Mouse (Mus musculus) lung, embryonic 15.5 days (tissue): ENCODE measurements around the gene A430033K04Rik. TPM values are rescaled to one million over a fixed set of nuclear protein-coding genes. Genes with fewer than 3 reads are reported as not detected.
A peak's percentile ranks its signal among the peaks of the same experiment; 100 is the strongest.

Source experiments
- ATAC-seq: fragments of 200-750 bp; cut with Nextera tagmentation; 2 replicates; pipeline ENCODE4 v1.8.0; 2017; ENCODE audit warnings: moderate number of reproducible peaks, borderline replicate concordance; ENCODE audit not compliant: low FRiP score, low TSS enrichment; ENCODE audit errors: extremely low read depth
- H3K27ac ChIP-seq: fragments of 300-500 bp; sonication (generic); 2 replicates; pipeline ENCODE4 v1.5.1; 2015; ENCODE audit warnings: moderate library complexity, mild to moderate bottlenecking, inconsistent platforms
- H3K27me3 ChIP-seq: fragments of 300-500 bp; sonication (generic); 2 replicates; pipeline ENCODE4 v1.6.1; 2015; ENCODE audit warnings: inconsistent platforms
- H3K36me3 ChIP-seq: fragments of 300-500 bp; sonication (generic); 2 replicates; pipeline ENCODE4 v1.6.1; 2015; ENCODE audit warnings: inconsistent platforms
- H3K4me1 ChIP-seq: fragments of 300-500 bp; sonication (generic); 2 replicates; pipeline ENCODE4 v1.6.1; 2015; ENCODE audit warnings: inconsistent platforms
- H3K4me2 ChIP-seq: fragments of 300-500 bp; sonication (generic); 2 replicates; pipeline ENCODE4 v1.6.1; 2015; ENCODE audit warnings: inconsistent platforms, mild to moderate bottlenecking, moderate library complexity
- H3K4me3 ChIP-seq: fragments of 300-500 bp; sonication (generic); 2 replicates; pipeline ENCODE4 v1.5.1; 2015; ENCODE audit warnings: mild to moderate bottlenecking, inconsistent platforms
- H3K9ac ChIP-seq: fragments of 300-500 bp; sonication (generic); 2 replicates; pipeline ENCODE4 v1.6.1; 2015; ENCODE audit warnings: inconsistent platforms
- H3K9me3 ChIP-seq: fragments of 300-500 bp; sonication (generic); 2 replicates; pipeline ENCODE4 v1.6.1; 2016; ENCODE audit warnings: inconsistent platforms
- WGBS: fragments of 180-500 bp; shearing (Covaris S2); methylation state at CpG from one replicate; pipeline ENCODE4 v1.1.7; 2015; 5-methylcytosine and 5-hydroxymethylcytosine counted together
- polyA plus RNA-seq: library from polyadenylated mRNA; unstranded; fragments of >200 nt; fragmentation: Nextera tagmentation; extraction: Ambion mirVana; gene quantifications from 2 replicates; pipeline ENCODE4 v1.2.1, GENCODE M21; 2015

A430033K04Rik gene
- 14.5 and 15.7 TPM in 2 replicates for polyA plus RNA-seq

DNA sequence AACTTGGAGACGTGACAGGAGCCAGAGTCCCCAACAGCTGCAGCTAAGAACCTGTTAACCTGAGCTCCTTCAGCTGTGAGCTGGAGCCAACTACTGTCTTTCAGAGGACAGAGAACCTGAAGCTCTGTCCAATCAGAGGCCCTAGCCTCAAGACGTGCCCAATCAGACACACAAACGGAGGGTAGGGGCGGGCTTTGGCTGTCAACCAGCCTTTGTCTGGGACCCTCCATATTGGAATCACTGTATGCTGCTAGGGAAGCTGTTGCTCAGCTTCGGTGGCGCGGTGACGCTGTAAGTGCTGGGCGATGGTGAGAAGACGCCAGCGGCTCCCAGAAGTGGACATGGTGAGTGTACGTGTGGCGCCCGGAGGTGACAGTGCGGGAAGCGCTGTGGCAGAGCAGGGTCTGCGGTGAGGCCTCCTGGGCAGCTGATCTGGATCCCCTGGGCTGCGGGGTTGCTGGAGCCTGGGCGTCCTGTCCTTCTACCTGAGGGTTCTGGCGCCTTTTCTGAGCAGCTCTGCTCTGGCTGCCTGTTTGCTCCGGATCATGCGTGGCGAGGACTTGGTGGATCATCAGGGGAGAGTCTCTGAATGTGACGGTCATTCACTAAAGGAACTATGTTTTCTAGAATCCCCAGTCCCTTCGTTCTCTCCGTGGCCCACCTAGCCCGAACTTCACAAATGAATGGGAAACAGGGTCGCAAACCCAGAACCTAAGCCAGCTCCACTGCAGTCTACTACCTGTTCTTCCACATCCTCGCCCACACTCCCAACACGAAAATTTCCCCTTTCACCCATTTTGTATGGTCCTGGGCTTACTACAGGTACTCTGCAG, at the start of gene A430033K04Rik:
A430033K04Rik (plus strand) TSS at position 215 of the 833 bp plus-strand sequence.
- peak; percentile 91 for ATAC-seq
- Histone ChIP-seq H3K27ac (peak within 1 kb of the TSS; percentile 78), H3K36me3 (peaks cover 6% of the 10 kb centered on the region), H3K4me3 (peak within 1 kb of the TSS; percentile 69), H3K4me2 (peak within 1 kb of the TSS; percentile 66), H3K4me1 (peaks cover 22% of the 10 kb centered on the region), H3K9ac (peak within 1 kb of the TSS; percentile 81), H3K9me3 (no peaks in the 10 kb centered on the region), H3K27me3 (no peaks in the 10 kb centered on the region)
- under 1% methylated on average over 30 of the region's 30 CpGs for WGBS

DNA sequence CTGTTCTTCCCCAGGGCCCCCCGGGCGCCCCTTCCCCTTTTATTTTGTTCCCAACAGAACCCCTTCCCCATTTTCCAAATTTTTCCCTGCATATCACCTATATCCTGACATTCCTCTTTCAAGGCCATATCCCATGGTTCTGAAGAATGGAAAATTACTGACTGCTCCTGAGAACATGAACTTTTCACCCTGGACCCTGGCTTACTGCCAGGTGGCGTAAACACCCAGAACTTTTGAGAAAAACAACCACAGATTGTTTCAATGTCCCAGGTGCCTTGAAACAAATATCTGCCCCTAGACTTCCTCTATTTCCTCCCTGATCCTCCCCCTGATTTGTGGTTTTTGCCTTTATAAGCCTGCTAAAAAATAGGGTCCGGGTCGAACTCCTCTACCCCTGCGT, 35.3 kb upstream of the A430033K04Rik start:
- H3K27me3 ChIP-seq: no peaks in the 10 kb centered on the region
- 0 out of 2 replicates have a peak, but pooled peaks cover 3% of the 10 kb centered on the region for H3K9me3 ChIP-seq
- H3K36me3 ChIP-seq: no peaks in the 10 kb centered on the region
- no peak overlapping the region for H3K4me2 ChIP-seq
- H3K9ac ChIP-seq: no peak overlapping the region
- H3K4me1 ChIP-seq: no peaks in the 10 kb centered on the region
- H3K27ac ChIP-seq: no peak overlapping the region
- H3K4me3 ChIP-seq: no peak overlapping the region
- WGBS: 86% methylated on average over 6 of the region's 6 CpGs
- no peak for ATAC-seq

DNA sequence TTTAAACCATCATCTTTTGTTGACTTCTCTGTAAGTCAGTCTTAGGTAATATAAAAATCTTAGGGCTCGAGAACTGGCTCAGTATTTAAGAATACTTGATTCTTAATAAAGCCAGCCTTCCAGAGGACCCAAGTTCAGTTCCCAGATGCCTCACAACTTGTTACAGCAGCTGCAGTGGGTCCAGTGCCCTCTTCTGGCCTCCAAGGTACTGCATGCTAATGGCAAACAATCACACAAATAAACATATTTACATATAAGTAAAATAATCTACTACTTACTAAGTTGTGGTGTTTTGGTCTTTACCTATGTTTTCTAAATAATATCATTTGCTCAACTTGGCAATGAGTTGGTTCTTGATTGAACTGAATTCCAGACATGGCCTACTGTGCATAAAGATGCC, 4.3 kb upstream of the A430033K04Rik start:
- peaks cover 50% of the 10 kb centered on the region for H3K36me3 ChIP-seq
- peak overlapping the region; percentile 46 for H3K4me2 ChIP-seq
- H3K27me3 ChIP-seq: no peaks in the 10 kb centered on the region
- peaks cover 6% of the 10 kb centered on the region; the same call in 1 of the 2 replicates for H3K4me1 ChIP-seq
- no peak for ATAC-seq
- 90% methylated on average over 1 of the region's 1 CpGs for WGBS
- H3K27ac ChIP-seq: no peak overlapping the region
- H3K4me3 ChIP-seq: peak overlapping the region; percentile 76
- H3K9me3 ChIP-seq: peaks cover 20% of the 10 kb centered on the region; the same call in 1 of the 2 replicates
- H3K9ac ChIP-seq: no peak overlapping the region

DNA sequence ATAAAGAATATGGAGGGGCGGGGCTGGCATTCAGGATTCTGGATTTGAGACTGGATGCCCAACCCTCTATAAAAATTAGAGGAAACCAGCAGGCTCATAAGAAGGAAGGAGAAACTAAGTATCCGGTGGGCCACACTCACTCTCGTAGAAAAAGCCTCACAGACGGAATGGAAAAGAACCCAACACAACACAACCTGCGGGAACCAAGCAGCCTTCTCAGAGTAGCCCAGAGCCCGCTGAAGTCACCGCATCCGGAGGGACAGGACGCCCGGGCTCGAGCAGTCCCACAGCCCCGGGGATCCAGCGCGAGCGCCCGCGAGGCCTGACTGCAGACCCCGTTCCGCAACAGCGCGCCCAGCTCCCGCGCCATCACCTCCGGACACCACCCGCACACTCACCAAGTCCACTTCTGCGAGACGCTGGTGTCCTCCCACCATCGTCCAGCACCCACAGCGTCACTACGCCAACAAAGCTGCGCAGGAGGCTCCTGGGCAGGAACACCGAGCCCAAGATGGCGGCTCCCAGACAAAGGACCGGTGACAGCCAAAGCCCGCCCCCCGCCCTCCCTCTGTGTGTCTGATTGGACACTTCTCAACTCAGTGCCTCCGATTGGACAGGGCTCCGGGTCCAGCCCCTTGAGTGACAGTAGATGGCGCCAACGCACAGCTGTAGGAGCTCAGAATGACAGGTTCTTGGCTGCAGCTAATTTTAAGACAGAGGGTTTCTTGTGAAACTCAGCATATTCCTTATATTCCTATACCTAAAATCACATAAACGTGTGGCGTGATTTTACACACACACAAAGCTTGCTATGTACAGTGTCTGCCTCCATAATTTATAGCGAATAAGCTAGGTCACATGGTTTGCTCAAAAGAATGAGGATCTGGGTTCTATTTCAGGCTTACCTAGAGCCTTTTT, 3.2 kb upstream of the A430033K04Rik start, which contains the start of gene Zfp68:
Zfp68 (minus strand) TSS at position 551 of the 918 bp plus-strand sequence.
- under 1% methylated on average over 43 of the region's 43 CpGs for WGBS

DNA sequence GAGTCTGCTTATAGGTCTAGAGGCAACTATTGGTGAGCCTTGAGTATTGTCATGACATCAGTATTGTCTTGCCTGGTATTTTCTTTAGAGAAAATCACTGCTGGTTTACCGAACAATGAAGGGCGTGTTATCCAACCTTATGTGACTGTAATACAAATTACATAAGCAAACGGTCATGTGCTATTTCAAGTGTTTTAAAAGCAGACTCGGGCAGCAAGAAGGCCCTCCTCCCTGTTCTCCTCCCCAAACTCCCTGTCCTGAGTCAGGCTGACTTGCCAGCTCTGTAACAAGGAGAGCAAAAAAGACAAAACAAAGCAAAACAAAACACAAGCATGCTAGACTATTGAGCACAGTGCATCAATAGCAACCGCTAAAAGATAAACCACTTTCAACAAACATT, 1.8 kb upstream of the A430033K04Rik start:
- H3K9ac ChIP-seq: no peak overlapping the region
- peak overlapping the region; percentile 6; the same call in 1 of the 2 replicates for H3K4me2 ChIP-seq
- 59% methylated on average over 5 of the region's 5 CpGs for whole genome bisulfite sequencing
- no peak overlapping the region for H3K4me3 ChIP-seq
- ATAC-seq: no peak
- peak overlapping the region; percentile 79 for H3K27ac ChIP-seq
- H3K4me1 ChIP-seq: peaks cover 22% of the 10 kb centered on the region
- H3K36me3 ChIP-seq: peaks cover 26% of the 10 kb centered on the region
- peaks cover 11% of the 10 kb centered on the region; the same call in 1 of the 2 replicates for H3K9me3 ChIP-seq
- H3K27me3 ChIP-seq: no peaks in the 10 kb centered on the region

More for the DNA sequence above, 3.2 kb upstream of the A430033K04Rik start, which contains the start of gene Zfp68:
- peaks cover 15% of the 10 kb centered on the region; the same call in 1 of the 2 replicates for H3K9me3 ChIP-seq
- peak within 1 kb of the TSS; percentile 88 for H3K9ac ChIP-seq
- H3K27me3 ChIP-seq: no peaks in the 10 kb centered on the region
- H3K36me3 ChIP-seq: peaks cover 39% of the 10 kb centered on the region
- peak; percentile 97 for ATAC-seq
- peaks cover 17% of the 10 kb centered on the region for H3K4me1 ChIP-seq
- H3K4me2 ChIP-seq: peak within 1 kb of the TSS; percentile 46
- H3K4me3 ChIP-seq: peak within 1 kb of the TSS; percentile 76
- H3K27ac ChIP-seq: peak within 1 kb of the TSS; percentile 97

DNA sequence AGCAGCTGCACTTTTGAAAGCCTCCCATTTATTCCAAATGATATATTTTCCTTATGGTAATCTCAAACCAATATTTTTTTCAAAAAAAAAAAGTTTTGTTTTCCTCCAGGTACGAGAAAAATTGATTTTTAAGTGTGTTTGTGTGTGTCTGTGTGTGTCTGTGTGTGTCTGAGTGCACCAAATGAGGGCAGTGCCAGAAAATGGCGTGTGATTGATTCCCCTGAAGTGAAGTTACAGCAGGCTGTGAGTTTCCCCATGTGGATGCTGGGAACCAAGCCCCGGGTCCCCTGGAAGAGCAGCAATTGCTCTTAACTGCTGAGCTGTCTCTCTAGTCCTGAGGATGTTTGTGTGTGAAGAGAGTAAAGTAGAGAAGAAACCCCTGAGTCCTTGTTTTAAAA, 818 bp downstream of the A430033K04Rik start:
- ATAC-seq: no peak
- Histone ChIP-seq H3K36me3 (no peaks in the 10 kb centered on the region), H3K4me3 (peak overlapping the region; percentile 69), H3K27ac (peak overlapping the region; percentile 78; the same call in 1 of the 2 replicates), H3K9me3 (no peaks in the 10 kb centered on the region), H3K9ac (peak overlapping the region; percentile 81), H3K4me1 (peaks cover 22% of the 10 kb centered on the region), H3K27me3 (no peaks in the 10 kb centered on the region), H3K4me2 (peak overlapping the region; percentile 66)
- WGBS: 4% methylated on average over 3 of the region's 3 CpGs

DNA sequence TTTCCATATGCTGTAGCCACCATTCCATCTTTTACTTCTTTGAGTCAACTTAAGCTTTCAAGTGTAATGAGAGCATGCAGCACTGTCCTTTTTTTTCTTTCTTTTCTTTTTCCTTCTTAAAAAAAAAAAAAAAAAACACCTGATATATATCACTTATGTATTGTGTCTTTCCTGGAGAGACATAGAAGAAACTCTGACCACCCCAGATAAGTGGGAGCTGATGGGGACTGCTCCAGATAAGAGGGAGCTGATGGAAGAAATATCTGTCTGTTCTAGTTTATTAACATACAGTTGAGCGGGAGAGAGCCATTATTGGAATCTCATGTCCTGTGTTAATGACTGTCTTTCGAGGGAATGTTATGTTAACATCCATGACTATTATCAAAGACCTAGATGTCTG, 13.8 kb downstream of the A430033K04Rik start:
- 85% methylated on average over 2 of the region's 2 CpGs for whole genome bisulfite sequencing
- Histone ChIP-seq H3K9me3 (no peaks in the 10 kb centered on the region), H3K27ac (no peak overlapping the region), H3K4me2 (no peak overlapping the region), H3K4me1 (no peaks in the 10 kb centered on the region), H3K4me3 (no peak overlapping the region), H3K27me3 (no peaks in the 10 kb centered on the region), H3K36me3 (peaks cover 43% of the 10 kb centered on the region), H3K9ac (no peak overlapping the region)
- no peak for ATAC-seq

DNA sequence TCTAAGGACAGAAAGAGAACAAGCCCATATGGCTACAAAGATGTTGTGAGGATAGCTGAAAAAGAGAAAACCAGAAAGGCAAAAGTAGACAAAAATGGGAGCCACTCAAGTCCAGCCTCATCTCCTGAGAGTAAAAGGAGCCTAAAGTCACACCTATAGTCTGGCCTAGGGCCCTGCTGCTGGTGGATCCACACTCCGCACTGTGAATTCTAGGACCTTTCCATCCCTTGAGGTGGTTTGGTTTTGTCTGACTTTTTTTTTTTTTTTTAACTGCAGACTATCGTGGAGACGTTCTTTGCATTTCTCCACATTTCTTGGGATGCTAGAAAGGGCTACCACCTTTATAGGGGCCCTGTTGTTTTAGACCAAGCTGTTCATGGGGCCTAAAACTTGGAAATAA, 18.4 kb downstream of the A430033K04Rik start:
- no peak overlapping the region for H3K27ac ChIP-seq
- H3K4me2 ChIP-seq: no peak overlapping the region
- no peaks in the 10 kb centered on the region for H3K9me3 ChIP-seq
- no peak overlapping the region for H3K9ac ChIP-seq
- WGBS: 85% methylated on average over 3 of the region's 3 CpGs
- no peaks in the 10 kb centered on the region for H3K27me3 ChIP-seq
- H3K4me1 ChIP-seq: no peaks in the 10 kb centered on the region
- peaks cover 49% of the 10 kb centered on the region for H3K36me3 ChIP-seq
- ATAC-seq: no peak
- no peak overlapping the region for H3K4me3 ChIP-seq

DNA sequence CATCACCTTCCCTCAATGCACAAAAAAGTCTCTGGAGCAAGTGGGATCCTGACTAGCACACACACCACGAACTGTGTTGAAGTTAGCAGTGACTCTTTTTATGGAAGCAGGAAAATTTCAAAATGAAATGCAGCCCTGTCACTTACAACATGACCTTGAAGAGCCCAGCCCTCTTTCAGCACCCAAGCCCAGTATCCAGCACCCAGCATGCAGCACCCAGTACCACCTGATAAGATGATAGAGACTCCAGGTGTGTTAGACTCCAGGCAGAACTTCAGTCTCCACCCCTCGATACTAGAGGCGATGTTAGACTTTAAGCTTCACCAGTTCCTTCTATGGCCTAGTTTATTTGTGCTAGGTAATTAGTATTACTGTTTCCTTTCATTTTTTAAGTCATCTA, 19.1 kb downstream of the A430033K04Rik start:
- H3K36me3 ChIP-seq: peaks cover 52% of the 10 kb centered on the region
- ATAC-seq: no peak
- no peak overlapping the region for H3K4me3 ChIP-seq
- no peaks in the 10 kb centered on the region for H3K9me3 ChIP-seq
- no peaks in the 10 kb centered on the region for H3K27me3 ChIP-seq
- WGBS: 91% methylated on average over 3 of the region's 3 CpGs
- no peaks in the 10 kb centered on the region for H3K4me1 ChIP-seq
- no peak overlapping the region for H3K27ac ChIP-seq
- H3K9ac ChIP-seq: no peak overlapping the region
- no peak overlapping the region for H3K4me2 ChIP-seq

DNA sequence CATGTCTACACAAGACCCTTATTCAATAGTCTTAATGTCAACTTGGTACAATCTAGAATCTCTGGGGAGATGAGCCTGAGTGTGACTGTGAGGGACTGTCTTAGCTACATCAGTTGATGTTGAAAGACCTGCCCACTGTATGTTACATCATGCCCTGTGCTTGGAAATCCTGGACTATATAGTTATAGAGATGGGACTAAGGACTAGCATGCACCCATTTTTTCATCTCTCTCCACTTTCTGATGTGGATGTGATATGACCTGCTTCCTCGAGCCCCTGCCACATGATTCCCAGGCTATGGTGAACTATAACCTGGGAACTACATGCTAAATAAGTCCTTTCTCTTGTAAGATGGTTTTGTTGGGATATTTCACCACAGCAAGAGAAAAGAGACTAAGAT, 30.3 kb downstream of the A430033K04Rik start:
- Histone ChIP-seq H3K36me3 (peaks cover 25% of the 10 kb centered on the region), H3K4me3 (no peak overlapping the region), H3K9me3 (no peaks in the 10 kb centered on the region), H3K27ac (no peak overlapping the region), H3K27me3 (no peaks in the 10 kb centered on the region), H3K4me2 (no peak overlapping the region), H3K9ac (no peak overlapping the region), H3K4me1 (no peaks in the 10 kb centered on the region)
- ATAC-seq: no peak
- whole genome bisulfite sequencing: 89% methylated on average over 1 of the region's 1 CpGs

DNA sequence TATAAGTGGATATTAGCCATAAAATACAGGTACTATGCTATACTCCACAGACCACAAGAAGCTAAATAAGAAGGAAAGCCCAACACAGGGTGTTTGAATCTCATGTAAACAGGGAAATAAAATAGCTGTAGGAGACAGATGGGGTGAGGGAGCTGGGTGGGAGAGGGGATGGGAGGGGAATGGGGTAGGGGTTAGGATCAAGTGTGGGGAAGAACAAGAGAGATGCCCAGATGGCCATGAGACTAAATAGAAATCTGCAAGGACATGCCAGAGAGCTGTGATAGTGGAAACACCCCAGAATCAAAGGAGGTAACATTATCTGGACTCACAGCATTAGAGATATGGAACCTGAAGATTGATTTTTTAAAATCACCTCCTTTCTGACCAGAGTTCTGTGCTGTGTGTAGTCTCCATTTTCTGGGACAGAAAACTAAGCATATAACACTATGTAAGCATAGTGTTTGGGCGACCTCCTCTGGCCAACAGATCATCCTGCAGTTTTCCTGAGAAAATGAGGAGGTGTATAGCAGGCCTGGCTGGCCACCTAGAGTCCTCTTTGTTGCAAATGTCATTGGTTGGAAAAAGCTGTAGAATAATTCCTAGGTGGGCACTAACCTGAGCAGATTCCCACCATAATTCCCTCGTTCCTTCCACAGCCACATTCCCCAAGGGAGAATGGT, 34.0 kb downstream of the A430033K04Rik start:
- Histone ChIP-seq H3K4me2 (no peak overlapping the region), H3K4me1 (no peaks in the 10 kb centered on the region), H3K27ac (no peak overlapping the region), H3K9me3 (no peaks in the 10 kb centered on the region), H3K27me3 (no peaks in the 10 kb centered on the region), H3K9ac (no peak overlapping the region), H3K4me3 (no peak overlapping the region), H3K36me3 (0 out of 2 replicates have a peak, but pooled peaks cover under 1% of the 10 kb centered on the region)
- ATAC-seq: no peak
- WGBS: 15% methylated on average over 2 of the region's 2 CpGs
